Mouse (Mus musculus) liver, adult 2 months (tissue): ENCODE results near the gene Pdlim4.

Experiments used
- CTCF ChIP-seq: fragments of 200-500 bp; IDR thresholded peaks from 2 replicates; pipeline ENCODE4 v1.5.1; 2011; ENCODE audit warnings: low read depth, low read length, control low read depth
- POLR2A ChIP-seq: fragments of 200-500 bp; IDR thresholded peaks from 2 replicates; pipeline ENCODE4 v1.6.1; 2011; ENCODE audit warnings: low read length, control low read depth; ENCODE audit not compliant: insufficient read depth; ENCODE audit errors: extremely low read depth

DNA sequence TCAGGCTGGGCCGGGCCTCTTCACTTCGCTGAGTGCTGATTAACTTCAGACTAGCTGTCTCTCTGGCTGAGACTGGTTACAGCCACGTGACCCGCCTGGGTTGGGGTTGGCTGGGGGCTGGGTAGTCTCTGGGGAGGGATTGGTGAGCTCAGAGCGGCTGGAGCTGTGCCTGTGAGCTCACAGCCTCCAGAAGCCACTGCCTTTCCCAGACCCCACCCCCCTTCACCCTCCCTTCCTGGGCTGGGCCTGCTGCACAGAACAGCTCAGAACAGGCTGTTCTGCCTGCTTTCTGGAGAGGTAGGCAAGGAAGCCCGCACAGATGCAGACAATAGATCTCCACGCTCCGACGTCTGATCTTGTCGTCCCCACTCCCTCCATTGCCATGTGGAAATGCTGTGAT lies 44.1 kb upstream of the Pdlim4 start:
- no peak for TF ChIP-seq CTCF
- TF ChIP-seq POLR2A = no peak
